Mouse (Mus musculus): Measurements from ENCODE around the gene Man2a2. TPM values are rescaled to one million over a fixed set of nuclear protein-coding genes. Genes with fewer than 3 reads are reported as not detected.
A peak's percentile ranks its signal among the peaks of the same experiment; 100 is the strongest.
"Not testable (repeated sequence)": the region's sequence is repeated elsewhere in the genome, so short reads cannot be mapped to it uniquely, and the experiment has no call there.

Gene Man2a2
- polyA plus RNA-seq, 1 experiment: 75.7 TPM

DNA sequence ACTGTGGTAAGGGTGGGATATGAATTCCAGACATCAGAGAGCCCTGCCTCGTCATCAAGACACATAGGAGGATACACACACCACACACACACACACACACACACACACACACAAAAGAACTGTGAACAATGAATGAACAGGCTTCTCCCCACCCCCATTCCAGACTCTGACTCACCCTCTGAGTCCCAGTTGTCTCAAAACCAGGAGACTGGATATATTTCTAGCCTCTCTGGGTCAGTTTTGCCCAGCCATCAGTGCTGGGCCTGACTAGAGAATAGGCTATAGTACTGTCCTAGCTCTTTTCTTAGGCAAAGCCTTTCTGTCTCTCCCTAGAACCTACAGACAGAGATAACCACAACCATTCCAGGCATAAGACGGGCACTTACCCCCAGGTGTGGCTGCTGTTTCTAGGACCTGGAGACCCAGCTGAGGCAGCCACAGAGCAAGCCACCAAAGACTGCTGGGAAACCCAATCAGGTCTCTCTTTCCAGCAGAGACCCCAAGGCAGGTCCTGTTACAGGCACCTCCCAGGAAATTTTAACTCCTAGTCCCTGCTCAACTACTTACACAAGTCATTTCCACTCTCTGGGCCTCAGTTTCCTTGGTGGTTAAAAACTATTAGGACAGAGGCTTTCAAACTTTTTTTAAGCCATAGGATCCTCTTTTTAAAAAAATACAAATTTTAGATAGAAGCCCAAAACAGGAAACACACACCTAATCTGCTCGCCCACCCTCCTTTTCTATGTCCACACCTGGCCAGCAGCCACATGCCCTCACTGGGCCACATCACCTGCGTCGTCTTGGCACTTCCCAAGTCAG, 30.1 kb upstream of the Man2a2 start:
- Histone ChIP-seq H3K27ac (ENCODE audit: insufficient read depth, low read depth, low read length) (peak overlapping the region; percentile 45; the same call in 1 of the 2 replicates), H3K4me3 (ENCODE audit: insufficient read depth, low read length) (peak overlapping the region; percentile 76), H3K4me1 (ENCODE audit: control insufficient read depth, insufficient read depth, low read length) (peaks cover 43% of the 10 kb centered on the region)
- TF ChIP-seq POLR2A (IDR thresholded peaks at IDR 0.05; ENCODE audit: borderline replicate concordance, low read depth, low read length): no peak
- TF ChIP-seq CTCF (IDR thresholded peaks at IDR 0.05; ENCODE audit: low read depth, low read length): no peak

- no peak overlapping the region for H3K27ac ChIP-seq (ENCODE audit: insufficient read depth, low read depth, low read length)
- H3K4me1 ChIP-seq (ENCODE audit: control insufficient read depth, insufficient read depth, low read length): peaks cover 36% of the 10 kb centered on the region
- TF ChIP-seq POLR2A (IDR thresholded peaks at IDR 0.05; ENCODE audit: borderline replicate concordance, low read depth, low read length) (no peak), CTCF (IDR thresholded peaks at IDR 0.05; ENCODE audit: low read depth, low read length) (no peak)
- H3K4me3 ChIP-seq (ENCODE audit: insufficient read depth, low read length): peak overlapping the region; percentile 76
These were observed 29.4 kb upstream of the Man2a2 start for GRCm38 (mm10) chr7:80400571-80400970.

DNA sequence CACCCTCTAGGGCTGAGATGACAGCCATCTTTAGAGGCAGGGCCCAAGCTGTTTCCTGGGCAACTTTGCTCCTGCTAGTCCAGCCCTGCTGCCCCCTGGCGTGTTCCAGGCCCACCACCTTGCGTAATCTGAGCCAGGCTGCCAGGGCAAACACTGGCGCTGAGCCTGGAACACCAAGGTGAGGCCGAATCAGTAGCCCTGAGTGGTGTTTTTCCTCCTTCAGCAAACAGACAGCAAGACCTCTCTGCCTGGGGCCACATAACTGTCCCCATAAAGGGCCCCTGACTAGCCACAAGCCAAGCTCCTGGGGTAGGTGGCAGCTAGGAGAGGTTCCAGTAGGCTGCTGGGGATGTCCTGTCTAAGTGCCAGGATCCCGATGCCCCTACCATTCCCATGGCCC, 28.9 kb upstream of the Man2a2 start:
- Histone ChIP-seq H3K4me3 (ENCODE audit: insufficient read depth, low read length) (no peak overlapping the region), H3K4me1 (ENCODE audit: control insufficient read depth, insufficient read depth, low read length) (peaks cover 32% of the 10 kb centered on the region), H3K27ac (ENCODE audit: insufficient read depth, low read depth, low read length) (no peak overlapping the region)
- TF ChIP-seq POLR2A (IDR thresholded peaks at IDR 0.05; ENCODE audit: borderline replicate concordance, low read depth, low read length): no peak
- no peak for TF ChIP-seq CTCF (IDR thresholded peaks at IDR 0.05; ENCODE audit: low read depth, low read length)

- Histone ChIP-seq H3K4me3 (ENCODE audit: insufficient read depth, low read length) (no peak overlapping the region), H3K4me1 (ENCODE audit: control insufficient read depth, insufficient read depth, low read length) (peaks cover 23% of the 10 kb centered on the region), H3K27ac (ENCODE audit: insufficient read depth, low read depth, low read length) (no peak overlapping the region)
- TF ChIP-seq POLR2A (IDR thresholded peaks at IDR 0.05; ENCODE audit: borderline replicate concordance, low read depth, low read length) (no peak), CTCF (IDR thresholded peaks at IDR 0.05; ENCODE audit: low read depth, low read length) (no peak)
These were observed 27.7 kb upstream of the Man2a2 start for GRCm38 (mm10) chr7:80398654-80399444.

GRCm38 (mm10) chr7:80397986-80398385, 26.8 kb upstream of the Man2a2 start:
- H3K4me3 ChIP-seq (ENCODE audit: insufficient read depth, low read length): no peak overlapping the region
- H3K4me1 ChIP-seq (ENCODE audit: control insufficient read depth, insufficient read depth, low read length): peaks cover 19% of the 10 kb centered on the region
- no peak overlapping the region for H3K27ac ChIP-seq (ENCODE audit: insufficient read depth, low read depth, low read length)
- TF ChIP-seq CTCF (IDR thresholded peaks at IDR 0.05; ENCODE audit: low read depth, low read length): no peak
- no peak for TF ChIP-seq POLR2A (IDR thresholded peaks at IDR 0.05; ENCODE audit: borderline replicate concordance, low read depth, low read length)

DNA sequence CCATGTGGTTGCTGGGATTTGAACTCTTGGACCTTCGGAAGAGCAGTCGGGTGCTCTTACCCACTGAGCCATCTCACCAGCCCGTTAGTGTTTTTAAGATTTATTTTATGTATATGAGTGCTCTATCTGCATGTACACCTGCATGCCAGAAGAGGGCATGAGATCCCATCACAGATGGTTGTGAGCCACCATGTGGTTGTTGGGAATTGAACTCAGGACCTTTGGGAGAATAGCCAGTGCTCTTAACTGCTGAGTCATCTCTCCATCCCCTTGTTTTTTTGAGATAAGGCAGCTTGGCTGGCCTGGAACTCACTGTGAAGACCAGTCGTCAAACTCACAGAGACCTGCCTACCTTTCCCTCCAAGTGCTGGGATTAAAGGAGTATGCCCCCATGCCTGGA, 25.3 kb upstream of the Man2a2 start:
- peaks cover 19% of the 10 kb centered on the region for H3K4me1 ChIP-seq (ENCODE audit: control insufficient read depth, insufficient read depth, low read length)
- not testable (repeated sequence) for H3K27ac ChIP-seq (ENCODE audit: insufficient read depth, low read depth, low read length); H3K4me3 ChIP-seq (ENCODE audit: insufficient read depth, low read length)

GRCm38 (mm10) chr7:80394600-80394999, 23.4 kb upstream of the Man2a2 start:
- Histone ChIP-seq H3K4me3 (ENCODE audit: insufficient read depth, low read length) (no peak overlapping the region), H3K4me1 (ENCODE audit: control insufficient read depth, insufficient read depth, low read length) (peaks cover 9% of the 10 kb centered on the region), H3K27ac (ENCODE audit: insufficient read depth, low read depth, low read length) (no peak overlapping the region)
- TF ChIP-seq CTCF (IDR thresholded peaks at IDR 0.05; ENCODE audit: low read depth, low read length): no peak
- TF ChIP-seq POLR2A (IDR thresholded peaks at IDR 0.05; ENCODE audit: borderline replicate concordance, low read depth, low read length): no peak

- TF ChIP-seq POLR2A (IDR thresholded peaks at IDR 0.05; ENCODE audit: borderline replicate concordance, low read depth, low read length): no peak
- TF ChIP-seq CTCF (IDR thresholded peaks at IDR 0.05; ENCODE audit: low read depth, low read length): no peak
- H3K4me1 ChIP-seq (ENCODE audit: control insufficient read depth, insufficient read depth, low read length): peaks cover 3% of the 10 kb centered on the region; the same call in 1 of the 2 replicates
- H3K4me3 ChIP-seq (ENCODE audit: insufficient read depth, low read length): no peak overlapping the region
- no peak overlapping the region for H3K27ac ChIP-seq (ENCODE audit: insufficient read depth, low read depth, low read length)
These were observed 20.9 kb upstream of the Man2a2 start for GRCm38 (mm10) chr7:80392119-80392518.

DNA sequence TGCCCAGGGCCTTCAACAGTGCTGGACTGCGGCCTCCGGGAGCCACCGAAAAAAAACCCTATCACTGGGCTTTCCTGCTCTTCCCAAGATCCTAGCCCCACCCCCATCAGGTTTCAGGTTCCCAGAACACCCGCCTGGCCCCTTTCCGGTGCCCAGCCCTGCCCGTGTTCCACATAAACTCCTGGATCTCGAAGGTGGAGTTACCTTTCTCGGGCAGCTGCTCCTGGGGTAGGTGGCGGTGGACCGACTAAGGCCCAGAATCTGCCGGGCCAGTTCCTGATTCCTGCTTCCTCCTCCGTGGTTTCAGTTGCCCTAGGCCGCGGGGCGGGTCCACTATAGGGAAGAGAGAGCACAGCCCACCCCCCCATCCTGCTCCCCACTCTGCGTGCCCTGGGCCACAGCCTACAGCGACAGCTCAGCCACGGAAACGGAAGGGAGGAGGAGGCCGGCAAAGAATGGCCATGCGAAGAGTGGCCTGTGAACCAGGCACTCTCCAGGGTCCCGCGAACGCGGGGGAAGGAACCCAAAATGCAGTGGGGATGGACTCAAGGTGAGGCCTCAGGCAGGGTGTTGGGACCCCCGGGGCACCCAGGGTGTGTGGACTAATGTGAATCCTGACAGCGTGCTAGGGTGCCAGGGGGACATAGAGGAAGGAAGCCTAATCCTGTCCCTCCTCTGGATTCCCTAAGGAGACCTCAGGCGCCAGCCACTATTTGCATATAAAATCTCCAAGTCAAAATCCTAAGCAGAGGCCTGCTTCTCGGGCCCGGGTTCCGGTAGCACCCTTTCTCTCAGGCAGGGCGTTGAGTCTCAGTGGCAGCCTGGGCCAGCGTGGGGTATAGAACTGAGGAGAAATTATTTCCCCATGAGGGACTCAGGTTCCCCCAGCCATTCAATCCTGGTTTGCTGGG, 16.7 kb upstream of the Man2a2 start, which contains the start of gene Fes:
Fes (minus strand) TSS at position 314 of the 911 bp plus-strand sequence.
- Histone ChIP-seq H3K27ac (ENCODE audit: insufficient read depth, low read depth, low read length) (peak within 1 kb of the TSS; percentile 99), H3K4me3 (ENCODE audit: insufficient read depth, low read length) (peak within 1 kb of the TSS; percentile 92), H3K4me1 (ENCODE audit: control insufficient read depth, insufficient read depth, low read length) (peaks cover 10% of the 10 kb centered on the region)
- TF ChIP-seq CTCF (IDR thresholded peaks at IDR 0.05; ENCODE audit: low read depth, low read length) (0 out of 2 replicates have a peak, but pooled peaks have one; percentile 6), POLR2A (IDR thresholded peaks at IDR 0.05; ENCODE audit: borderline replicate concordance, low read depth, low read length) (no peak)

Measured in bone marrow macrophage, adult 2 months (primary cell).